Mouse (Mus musculus) C2C12 (cell line): ENCODE data around the gene Lrp10.

Source experiments
- CEBPB ChIP-seq: IDR thresholded peaks from one replicate; pipeline ENCODE4 v1.6.1; 2011; ENCODE audit warnings: low read depth, mild to moderate bottlenecking, control low read depth, moderate library complexity
- CTCF ChIP-seq: IDR thresholded peaks from one replicate; pipeline ENCODE4 v1.5.1; 2011; ENCODE audit not compliant: control insufficient read depth, insufficient read depth, insufficient read length
- FOSL1 ChIP-seq: IDR thresholded peaks from one replicate; pipeline ENCODE4 v1.8.0; 2011; ENCODE audit warnings: mild to moderate bottlenecking, low read length; ENCODE audit not compliant: poor library complexity, insufficient read depth, severe bottlenecking
- MAX ChIP-seq: IDR thresholded peaks from one replicate; pipeline ENCODE4 v1.6.1; 2011; ENCODE audit warnings: mild to moderate bottlenecking, control low read depth
- MYOD1 ChIP-seq: IDR thresholded peaks from one replicate; pipeline ENCODE4 v1.6.1; 2011; ENCODE audit warnings: low read depth; ENCODE audit not compliant: control insufficient read depth, insufficient read length
- MYOG ChIP-seq: IDR thresholded peaks from one replicate; pipeline ENCODE4 v1.6.1; 2011; ENCODE audit not compliant: control insufficient read depth, insufficient read length; ENCODE audit errors: extremely low read depth
- USF1 ChIP-seq: IDR thresholded peaks from one replicate; pipeline ENCODE4 v1.6.1; 2011; ENCODE audit warnings: low read depth, mild to moderate bottlenecking, control low read depth, moderate library complexity

DNA sequence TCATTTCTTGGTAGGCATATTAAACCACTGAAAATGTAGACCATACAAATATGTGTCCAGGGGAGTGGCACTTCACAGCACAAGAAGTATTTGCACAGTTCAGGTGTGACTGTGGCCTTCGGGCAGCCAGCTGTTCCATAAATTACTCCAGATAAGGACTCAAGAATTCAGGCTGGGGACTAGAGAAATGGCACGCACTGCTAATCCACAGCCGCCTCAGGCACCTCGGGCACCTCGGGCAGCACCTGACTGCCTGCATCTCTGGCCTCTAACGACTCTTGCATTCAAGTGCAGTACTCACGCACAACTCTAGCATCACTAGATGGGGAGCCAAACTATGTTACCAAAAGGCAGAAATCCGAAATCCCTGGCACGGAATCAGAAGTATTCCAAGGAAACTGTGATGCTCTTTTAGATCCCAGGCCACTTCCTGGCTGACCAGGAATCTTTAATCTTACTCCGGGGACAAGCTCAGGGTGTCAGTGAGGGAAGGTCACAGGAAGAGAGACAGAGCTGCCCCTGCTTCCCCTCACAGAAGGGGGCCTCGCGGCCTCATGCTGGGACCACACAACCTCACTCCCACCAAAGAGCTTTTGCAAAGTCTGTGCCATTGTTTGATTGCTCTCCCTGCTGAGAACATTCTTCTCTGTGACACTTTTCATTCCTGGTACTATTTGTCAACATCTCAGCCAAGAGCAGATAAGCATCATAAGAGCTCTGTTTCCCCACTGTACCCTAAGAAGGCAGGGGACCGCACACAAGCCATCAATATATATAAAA, 48.5 kb upstream of the Lrp10 start:
- TF ChIP-seq CTCF, result no peak
- TF ChIP-seq USF1, result no peak
- no peak for TF ChIP-seq MYOD1
- no peak for TF ChIP-seq MAX
- TF ChIP-seq CEBPB, result no peak
- TF ChIP-seq MYOG, result no peak
- no peak for TF ChIP-seq FOSL1
